ENCODE assay signal across 15 mouse cellular contexts in the genomic region with DNA sequence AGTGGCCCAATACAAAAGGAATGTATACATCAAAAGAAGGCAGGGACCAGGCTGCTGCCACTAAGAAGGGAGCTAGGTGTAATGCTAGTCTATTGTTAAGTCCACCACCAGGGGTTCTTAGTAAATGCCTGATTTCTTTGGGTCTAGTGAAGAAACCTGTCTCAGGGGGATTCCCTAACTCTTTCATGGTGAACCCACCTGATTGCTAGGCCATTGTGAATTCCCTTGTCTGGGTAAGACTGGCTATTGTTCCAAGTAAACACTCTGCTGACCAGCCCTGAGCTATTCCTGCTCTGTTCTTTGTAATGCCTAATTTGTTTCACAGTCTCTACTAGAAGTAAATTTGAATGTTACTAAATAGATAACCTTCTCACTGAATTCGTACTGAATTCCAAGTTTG. TPM values are rescaled to one million over a fixed set of nuclear protein-coding genes. Genes with fewer than 3 reads are reported as not detected.
DNase-seq lines count a peak whose midpoint lies in the region; TF ChIP-seq lines count a peak whose summit lies in the region.
"Not testable (repeated sequence)": the region's sequence is repeated elsewhere in the genome, so short reads cannot be mapped to it uniquely, and the experiment has no call there.
"Had no signal": no experiment of that assay in that cellular context is flagged by ENCODE, and none has a peak within 500 bp of the region (broad histone marks: within the 10 kb centered on the region; RNA-seq: fewer than 3 reads in every experiment).

No protein-coding gene starts in this region.

- not testable (repeated sequence) for H3K36me3 ChIP-seq in ES-E14 (ENCODE audit: control insufficient read depth, insufficient read depth, low read length, poor library complexity, severe bottlenecking)

- in situ Hi-C loops in ES-E14 (cut with MboI; ENCODE audit: low sequenced_read_pairs in 2 of 2, unreplicated experiment in 2 of 2) = not testable (repeated sequence)

- not testable (repeated sequence) for H3K27ac ChIP-seq in ES-E14 (ENCODE audit: insufficient read depth, low read depth, low read length, poor library complexity, severe bottlenecking)

- DNase-seq in ES-CJ7 (ENCODE audit: low read depth, low spot score) (peak; percentile 83), ES-E14 (ENCODE audit: low read depth, low spot score) (peak; percentile 39), R1 (ENCODE audit: low read depth, low spot score) (peak; percentile 84), ZHBTc4 (ENCODE audit: low read depth, low spot score) (peak; percentile 89)

- H3K4me1 ChIP-seq in ES-E14 (ENCODE audit: control insufficient read depth in 2 of 2, insufficient read depth in 2 of 2, low read length in 2 of 2, poor library complexity in 1 of 2) = not testable (repeated sequence)

- H3K9me3 ChIP-seq in ES-E14 (ENCODE audit: control insufficient read depth, insufficient read depth, low read depth, low read length) = not testable (repeated sequence)

- not testable (repeated sequence) for H3K4me3 ChIP-seq in ES-E14 (ENCODE audit: insufficient read depth in 1 of 2, low read depth in 1 of 2, low read length in 2 of 2, poor library complexity in 1 of 2, severe bottlenecking in 1 of 2)

- H3K9ac ChIP-seq in ES-E14 (ENCODE audit: insufficient read depth, low read depth, low read length, poor library complexity, severe bottlenecking) = not testable (repeated sequence)

TF ChIP-seq in ES-E14, 5 proteins besides CTCF, POLR2A, EP300 and RAD21:
- 0 out of 2 replicates have a peak, but pooled peaks have one; percentile 11 for TF ChIP-seq CHD2 (IDR thresholded peaks at IDR 0.05; ENCODE audit: low read depth, low read length)
TF ChIP-seq in ES-E14: peak in this region for 1; not testable (repeated sequence) for 4.

RNA-seq across cellular contexts. Expression of gene Olfr1497, which starts 7.5 kb away (rescaled TPM):
- total RNA-seq in ES-E14 (2012; rRNA removed) = not detected in 2 replicates
- total RNA-seq: adrenal gland, adult 18-20 months; adrenal gland, adult 2 months; adrenal gland, adult 8-10 months; adrenal gland, postnatal 10 days; adrenal gland, postnatal 14 days; adrenal gland, postnatal 25 days; adrenal gland, postnatal 36 days; adrenal gland, postnatal 4 days; CH12.LX; G1E; MEL had no signal

RNA-seq across cellular contexts. Expression of gene Olfr1499, which starts 13.8 kb away (rescaled TPM):
- total RNA-seq in ES-E14 (2012; rRNA removed) = not detected in 2 replicates
- total RNA-seq: adrenal gland, adult 18-20 months; adrenal gland, adult 2 months; adrenal gland, adult 8-10 months; adrenal gland, postnatal 10 days; adrenal gland, postnatal 14 days; adrenal gland, postnatal 25 days; adrenal gland, postnatal 36 days; adrenal gland, postnatal 4 days; CH12.LX; G1E; MEL had no signal

RNA-seq across cellular contexts. Expression of gene Olfr1500, which starts 24.8 kb away (rescaled TPM):
- not detected in 2 replicates for total RNA-seq in ES-E14 (2012; rRNA removed)
- total RNA-seq: adrenal gland, adult 18-20 months; adrenal gland, adult 2 months; adrenal gland, adult 8-10 months; adrenal gland, postnatal 10 days; adrenal gland, postnatal 14 days; adrenal gland, postnatal 25 days; adrenal gland, postnatal 36 days; adrenal gland, postnatal 4 days; CH12.LX; G1E; MEL had no signal

RNA-seq across cellular contexts. Expression of gene Olfr1496, which starts 27.8 kb away (rescaled TPM):
- total RNA-seq in ES-E14 (2012; rRNA removed) = not detected in 2 replicates
- total RNA-seq: adrenal gland, adult 18-20 months; adrenal gland, adult 2 months; adrenal gland, adult 8-10 months; adrenal gland, postnatal 10 days; adrenal gland, postnatal 14 days; adrenal gland, postnatal 25 days; adrenal gland, postnatal 36 days; adrenal gland, postnatal 4 days; CH12.LX; MEL had no signal

RNA-seq across cellular contexts. Expression of gene Olfr1495, which starts 41.1 kb away (rescaled TPM):
- 0.48 TPM in 1 of 2 replicates, not detected in the other for total RNA-seq in ES-E14 (2012; rRNA removed)
- total RNA-seq: adrenal gland, adult 18-20 months; adrenal gland, adult 2 months; adrenal gland, adult 8-10 months; adrenal gland, postnatal 10 days; adrenal gland, postnatal 14 days; adrenal gland, postnatal 25 days; adrenal gland, postnatal 36 days; adrenal gland, postnatal 4 days; CH12.LX; G1E; MEL had no signal

Comparison
In these comparisons a context has a peak if more than half of its experiments do, and no peak if none do; other contexts are left out.
1. DNase-seq: peak in every context shown above with its lines; median percentile 89 in ZHBTc4; 84 in R1; 83 in ES-CJ7; 39 in ES-E14.